Mouse (Mus musculus): ENCODE measurements around the gene Rab30. TPM values are rescaled to one million over a fixed set of nuclear protein-coding genes. Genes with fewer than 3 reads are reported as not detected.

The Rab30 gene
- total RNA-seq, 2 experiments from 2014 or later: 43.2 to 49.1 TPM

Other genes with a start within 250 kb of the Rab30 start
- gene Ccdc90b, start 180.5 kb upstream of the Rab30 start, total RNA-seq (2021): 10 to 100 TPM; 13.8 to 14.1 TPM
- 10 to 100 TPM; 17.3 to 19.6 TPM for gene Ankrd42, start 104.5 kb upstream of the Rab30 start, total RNA-seq (2021)
- gene Pcf11, start 71.7 kb upstream of the Rab30 start, total RNA-seq (2021): 10 to 100 TPM; 48.0 to 60.6 TPM
- gene Ddias, start 132.6 kb downstream of the Rab30 start, total RNA-seq (2021): under 1 TPM; 0.57 to 0.73 TPM
- gene Prcp, start 132.9 kb downstream of the Rab30 start, total RNA-seq (2021): 1 to 10 TPM; 7.3 to 9.8 TPM

All from layer of hippocampus, postnatal 25 days (tissue).